Mouse (Mus musculus): ENCODE results near the gene Errfi1. TPM values are rescaled to one million over a fixed set of nuclear protein-coding genes. Genes with fewer than 3 reads are reported as not detected.
"Not testable (repeated sequence)": the region's sequence is repeated elsewhere in the genome, so short reads cannot be mapped to it uniquely, and the experiment has no call there.

Gene Errfi1
- polyA plus RNA-seq, 1 experiment from 2014 or later, result 25.8 TPM

DNA sequence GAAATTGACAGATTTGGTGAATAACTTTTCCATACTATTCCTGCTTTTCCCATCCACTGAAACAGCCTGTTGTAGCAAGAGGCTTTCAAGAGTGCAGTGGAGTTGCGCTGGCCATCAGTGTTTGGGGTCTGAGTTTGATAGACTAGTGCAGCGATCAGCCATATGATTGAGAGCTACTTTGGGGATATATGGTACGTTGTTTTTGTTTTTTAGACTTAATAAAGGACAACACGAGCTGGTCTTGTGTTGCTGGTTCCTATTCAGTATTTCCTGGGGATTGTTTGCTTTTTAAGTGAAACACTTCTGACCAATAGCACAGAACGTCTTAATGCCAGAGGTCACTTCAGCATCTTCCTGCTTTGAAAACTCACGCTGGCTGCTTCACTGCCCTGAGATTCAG is 14.4 kb downstream of the Errfi1 start:
- Histone ChIP-seq H3K9ac (no peak overlapping the region), H3K9me3 (no peaks in the 10 kb centered on the region), H3K4me3 (no peak overlapping the region), H3K4me2 (no peak overlapping the region), H3K27me3 (no peaks in the 10 kb centered on the region), H3K4me1 (peaks cover 61% of the 10 kb centered on the region), H3K27ac (no peak overlapping the region), H3K36me3 (peaks cover 32% of the 10 kb centered on the region)
- ATAC-seq (ENCODE audit: insufficient number of reproducible peaks, insufficient read depth, low FRiP score, low TSS enrichment, low read depth), result no peak
- 78% methylated on average over 6 of the region's 6 CpGs for WGBS

DNA sequence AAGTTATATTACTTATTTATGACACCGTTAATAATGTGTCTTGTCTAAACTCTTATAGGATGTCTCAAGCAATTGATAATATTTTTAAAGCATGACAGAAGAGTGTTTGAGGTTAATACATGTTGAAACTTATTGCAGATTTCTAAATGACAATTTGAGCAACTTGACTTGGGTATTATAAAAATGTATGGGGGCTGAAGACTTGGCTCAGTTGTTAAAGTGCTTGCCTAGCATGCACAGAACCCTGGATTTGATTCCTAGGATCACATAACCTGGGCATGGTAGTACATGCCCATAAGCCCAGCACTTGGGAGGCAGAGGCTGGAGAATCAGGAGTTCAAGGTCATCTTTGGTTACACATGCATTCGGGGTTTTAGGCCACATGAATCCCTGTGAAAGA is 15.1 kb downstream of the Errfi1 start:
- Histone ChIP-seq H3K4me2 (no peak overlapping the region), H3K9me3 (no peaks in the 10 kb centered on the region), H3K36me3 (peaks cover 32% of the 10 kb centered on the region), H3K4me1 (peaks cover 61% of the 10 kb centered on the region), H3K4me3 (no peak overlapping the region), H3K9ac (no peak overlapping the region), H3K27me3 (no peaks in the 10 kb centered on the region), H3K27ac (no peak overlapping the region)
- WGBS, result 67% methylated on average over 2 of the region's 2 CpGs
- no peak for ATAC-seq (ENCODE audit: insufficient number of reproducible peaks, insufficient read depth, low FRiP score, low TSS enrichment, low read depth)

DNA sequence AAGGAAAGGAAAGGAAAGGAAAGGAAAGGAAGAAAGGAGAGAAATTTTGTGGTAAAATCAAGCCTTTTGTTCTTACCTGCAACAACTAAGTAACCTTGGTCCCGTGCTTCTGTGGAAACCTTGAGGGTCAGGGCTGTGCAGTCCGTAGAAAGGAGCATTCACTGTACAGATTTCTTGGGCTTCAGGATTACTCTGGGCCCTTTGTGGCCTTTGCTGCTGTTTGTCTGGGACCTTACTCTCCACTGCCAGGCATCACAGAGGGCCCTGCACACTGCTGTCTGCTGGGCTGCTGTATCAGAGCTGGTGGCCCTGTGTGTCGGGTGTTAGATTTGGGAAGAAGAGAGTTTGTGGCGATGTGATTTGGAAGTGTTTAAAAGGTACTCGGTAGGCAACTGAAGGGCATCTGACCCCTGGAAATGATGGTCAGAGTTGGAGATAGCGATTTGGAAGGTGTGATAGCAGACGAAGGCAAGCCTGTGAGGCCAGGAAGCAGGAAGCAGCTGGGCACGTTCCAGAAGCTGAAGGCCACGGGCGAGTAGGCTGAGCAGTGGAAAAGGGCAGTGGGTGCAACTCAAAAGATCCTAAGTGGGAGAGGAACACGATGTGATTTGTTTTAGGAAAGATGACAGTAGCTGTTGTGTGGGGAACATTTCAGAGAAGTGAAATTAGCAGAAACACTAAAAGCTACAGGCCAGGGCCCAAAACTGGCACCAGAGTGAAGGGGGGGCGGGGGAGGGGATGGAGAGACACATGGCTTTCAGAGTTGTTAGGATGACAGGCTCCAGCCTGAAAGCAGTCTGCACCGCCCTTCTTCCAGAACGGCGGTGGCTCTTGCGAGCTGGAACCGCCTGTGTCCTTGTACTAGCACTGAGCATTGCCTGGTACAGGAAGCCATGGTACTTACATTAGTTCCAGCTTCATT is 15.8 kb downstream of the Errfi1 start:
- Histone ChIP-seq H3K9ac (peak overlapping the region; percentile 40; the same call in 1 of the 2 replicates), H3K4me1 (peaks cover 55% of the 10 kb centered on the region), H3K27ac (peak overlapping the region; percentile 73), H3K36me3 (peaks cover 32% of the 10 kb centered on the region), H3K9me3 (no peaks in the 10 kb centered on the region), H3K4me2 (no peak overlapping the region), H3K27me3 (no peaks in the 10 kb centered on the region), H3K4me3 (no peak overlapping the region)
- 60% methylated on average over 17 of the region's 17 CpGs for WGBS
- no peak for ATAC-seq (ENCODE audit: insufficient number of reproducible peaks, insufficient read depth, low FRiP score, low TSS enrichment, low read depth)

DNA sequence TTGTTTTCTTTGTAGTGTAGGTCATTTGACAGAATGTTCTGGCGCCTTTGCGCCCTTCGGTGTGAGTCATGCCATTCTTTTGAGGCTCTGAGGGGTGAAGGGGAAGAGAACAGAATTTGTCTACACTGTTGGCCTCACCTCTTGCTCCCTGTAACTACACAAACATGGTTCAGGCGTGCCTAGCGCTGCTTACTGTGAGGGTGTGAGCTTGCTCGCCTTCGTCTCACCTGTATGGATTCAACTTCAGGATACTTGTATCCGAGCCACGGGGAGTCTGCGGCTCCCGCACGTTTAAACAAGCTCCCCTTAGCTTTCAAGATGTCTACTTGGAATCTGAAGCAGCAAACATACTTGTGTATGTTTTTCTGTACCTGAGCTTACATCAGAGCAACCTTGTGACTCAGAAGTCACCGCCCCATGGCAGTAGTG is 17.3 kb downstream of the Errfi1 start:
- no peak for ATAC-seq (ENCODE audit: insufficient number of reproducible peaks, insufficient read depth, low FRiP score, low TSS enrichment, low read depth)
- Histone ChIP-seq H3K9ac (no peak overlapping the region), H3K9me3 (no peaks in the 10 kb centered on the region), H3K27me3 (no peaks in the 10 kb centered on the region), H3K36me3 (peaks cover 22% of the 10 kb centered on the region), H3K4me3 (no peak overlapping the region), H3K4me2 (no peak overlapping the region), H3K27ac (peak overlapping the region; percentile 73), H3K4me1 (peaks cover 43% of the 10 kb centered on the region)
- 75% methylated on average over 13 of the region's 13 CpGs for WGBS

DNA sequence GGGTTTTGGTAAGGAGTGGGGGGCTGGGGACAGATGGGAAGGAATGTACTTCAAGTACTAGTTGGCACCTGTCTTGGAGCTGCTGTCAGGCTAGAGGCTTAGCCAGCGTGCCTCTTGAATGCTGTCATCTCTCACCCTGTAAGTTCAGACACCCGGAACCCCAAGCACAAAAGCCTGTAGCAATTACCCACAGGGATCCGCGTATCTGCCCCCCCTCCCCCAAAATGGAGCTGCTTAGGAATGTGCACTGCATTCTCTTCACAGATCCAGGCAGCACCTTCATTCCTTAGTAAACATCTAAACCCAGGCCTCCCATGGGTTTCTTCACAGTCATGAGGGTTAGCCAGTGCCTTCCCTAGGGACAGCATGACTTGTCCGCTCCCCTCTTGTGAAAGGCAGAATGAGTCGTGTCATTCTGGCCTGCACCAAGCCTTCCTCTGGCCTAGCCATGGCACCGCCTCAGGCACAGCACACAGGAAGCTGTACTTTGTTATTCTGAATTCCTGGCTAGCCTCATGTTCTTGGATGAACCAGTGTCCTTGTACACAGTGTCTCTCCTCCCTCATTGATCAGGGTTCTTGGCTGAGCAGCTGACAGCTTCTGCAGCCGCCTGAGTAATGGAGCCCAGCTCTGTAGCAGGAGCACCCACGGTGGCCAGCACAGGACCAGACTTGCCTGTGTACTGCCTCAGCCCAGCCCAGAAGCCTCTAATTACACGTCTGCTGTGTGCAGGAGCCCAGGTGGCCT is 17.8 kb downstream of the Errfi1 start:
- Histone ChIP-seq H3K4me3 (no peak overlapping the region), H3K4me1 (peaks cover 42% of the 10 kb centered on the region), H3K4me2 (peak overlapping the region; percentile 30), H3K27ac (peak overlapping the region; percentile 73), H3K9me3 (no peaks in the 10 kb centered on the region), H3K36me3 (peaks cover 17% of the 10 kb centered on the region), H3K9ac (no peak overlapping the region), H3K27me3 (no peaks in the 10 kb centered on the region)
- ATAC-seq (ENCODE audit: insufficient number of reproducible peaks, insufficient read depth, low FRiP score, low TSS enrichment, low read depth), result peak; percentile 84
- WGBS, result 22% methylated on average over 10 of the region's 10 CpGs

DNA sequence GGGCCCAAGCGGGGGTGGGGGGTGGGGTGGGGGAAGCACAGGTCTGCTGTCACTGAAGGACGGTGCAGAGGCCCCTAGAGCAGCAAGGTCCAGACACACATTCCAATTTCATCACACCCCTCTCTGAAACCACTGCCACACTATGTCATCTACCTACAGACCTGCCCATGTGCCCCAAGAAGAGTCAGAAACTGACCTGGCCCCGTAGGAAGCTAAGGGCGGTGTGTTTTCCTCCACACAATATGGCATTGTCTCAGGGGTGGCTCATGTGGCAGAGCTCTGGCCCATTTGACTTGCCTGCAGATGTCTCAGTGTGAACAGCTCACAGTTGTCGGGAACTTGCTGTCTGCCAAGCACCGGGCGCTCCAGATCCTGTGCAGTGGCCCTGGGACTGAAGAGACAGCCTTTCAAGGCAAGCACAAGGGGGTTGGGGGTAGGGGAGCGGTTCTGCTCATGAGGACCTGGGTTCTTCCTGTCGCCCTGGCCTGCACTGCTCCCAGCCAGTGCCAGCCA is 18.5 kb downstream of the Errfi1 start:
- no peaks in the 10 kb centered on the region for H3K9me3 ChIP-seq
- no peaks in the 10 kb centered on the region for H3K27me3 ChIP-seq
- H3K4me3 ChIP-seq, result no peak overlapping the region
- 0 out of 2 replicates have a peak, but pooled peaks have one; percentile 8 for ATAC-seq (ENCODE audit: insufficient number of reproducible peaks, insufficient read depth, low FRiP score, low TSS enrichment, low read depth)
- peak overlapping the region; percentile 62 for H3K9ac ChIP-seq
- H3K27ac ChIP-seq, result peak overlapping the region; percentile 73
- H3K36me3 ChIP-seq, result peaks cover 10% of the 10 kb centered on the region
- H3K4me2 ChIP-seq, result peak overlapping the region; percentile 30
- peaks cover 42% of the 10 kb centered on the region for H3K4me1 ChIP-seq
- 8% methylated on average over 9 of the region's 9 CpGs for WGBS

DNA sequence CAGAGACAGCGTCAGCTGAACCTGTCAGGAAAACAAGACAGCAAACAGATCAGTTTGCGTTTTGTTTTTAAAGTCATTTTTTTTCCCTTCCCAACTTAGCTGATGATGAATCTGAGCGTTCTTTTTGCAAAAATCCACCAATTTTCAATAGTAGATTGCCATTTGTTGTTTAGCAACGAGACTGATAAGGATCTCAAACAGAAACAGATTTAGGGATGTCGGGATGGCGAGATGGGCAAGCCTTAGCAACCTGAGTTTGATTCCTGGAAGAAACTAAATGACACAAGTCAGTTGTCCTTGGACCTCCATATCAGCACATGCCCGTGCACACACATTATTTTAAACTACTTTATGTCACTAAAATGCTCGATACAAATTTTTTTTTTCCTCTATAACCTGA is 19.0 kb downstream of the Errfi1 start:
- WGBS, result 51% methylated on average over 8 of the region's 8 CpGs
- ATAC-seq (ENCODE audit: insufficient number of reproducible peaks, insufficient read depth, low FRiP score, low TSS enrichment, low read depth), result no peak
- no peak overlapping the region; the same call in 1 of the 2 replicates for H3K9ac ChIP-seq
- peak overlapping the region; percentile 73 for H3K27ac ChIP-seq
- H3K36me3 ChIP-seq, result peaks cover 5% of the 10 kb centered on the region
- H3K27me3 ChIP-seq, result no peaks in the 10 kb centered on the region
- peak overlapping the region; percentile 30 for H3K4me2 ChIP-seq
- H3K4me3 ChIP-seq, result no peak overlapping the region
- H3K9me3 ChIP-seq, result no peaks in the 10 kb centered on the region
- H3K4me1 ChIP-seq, result peaks cover 42% of the 10 kb centered on the region

DNA sequence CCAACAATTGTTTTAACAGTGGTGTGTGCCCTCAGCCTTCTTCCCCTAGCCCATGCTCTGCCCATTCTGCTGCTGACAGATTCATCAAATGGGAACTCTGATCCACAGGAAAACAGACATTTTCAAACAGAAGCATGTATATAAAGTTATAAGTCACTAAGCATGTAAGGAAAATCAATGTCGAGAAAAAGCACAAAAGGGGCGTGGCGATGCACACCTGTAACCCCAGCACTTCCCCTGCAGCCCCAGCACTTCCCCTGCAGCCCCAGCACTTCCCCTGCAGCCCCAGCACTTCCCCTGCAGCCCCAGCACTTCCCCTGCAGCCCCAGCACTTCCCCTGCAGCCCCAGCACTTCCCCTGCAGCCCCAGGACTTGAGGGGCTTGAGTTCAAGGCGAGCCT is 20.7 kb downstream of the Errfi1 start:
- not testable (repeated sequence) for H3K9ac ChIP-seq; H3K36me3 ChIP-seq; H3K27me3 ChIP-seq; H3K4me2 ChIP-seq; H3K27ac ChIP-seq; ATAC-seq (ENCODE audit: insufficient number of reproducible peaks, insufficient read depth, low FRiP score, low TSS enrichment, low read depth); H3K4me3 ChIP-seq
- 64% methylated on average over 4 of the region's 4 CpGs for WGBS
- H3K9me3 ChIP-seq, result peaks cover 15% of the 10 kb centered on the region
- peaks cover 37% of the 10 kb centered on the region for H3K4me1 ChIP-seq

DNA sequence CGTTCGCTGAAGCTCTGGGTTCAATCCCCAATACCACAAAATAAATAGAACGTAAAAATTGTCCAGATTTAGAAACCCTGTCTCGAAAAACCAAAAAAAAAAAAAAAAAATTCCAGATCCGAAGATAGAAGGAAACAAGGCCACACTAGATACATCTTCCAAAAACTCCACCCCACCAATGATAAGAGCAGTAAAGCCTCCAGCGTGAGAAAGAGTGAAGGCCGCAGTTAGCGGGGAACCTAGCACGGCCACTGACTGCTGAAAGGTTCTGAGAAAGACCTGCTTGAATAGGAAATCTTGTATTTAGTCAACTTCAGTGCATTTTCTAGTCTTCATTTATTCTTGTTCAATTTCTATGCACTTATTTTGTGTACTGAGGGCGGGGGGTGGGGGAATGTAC is 21.7 kb downstream of the Errfi1 start:
- Histone ChIP-seq H3K36me3 (peaks cover 3% of the 10 kb centered on the region; the same call in 1 of the 2 replicates), H3K27me3 (no peaks in the 10 kb centered on the region), H3K4me3 (no peak overlapping the region), H3K9me3 (peaks cover 25% of the 10 kb centered on the region), H3K4me2 (no peak overlapping the region), H3K9ac (no peak overlapping the region), H3K4me1 (peaks cover 27% of the 10 kb centered on the region), H3K27ac (no peak overlapping the region)
- ATAC-seq (ENCODE audit: insufficient number of reproducible peaks, insufficient read depth, low FRiP score, low TSS enrichment, low read depth), result no peak
- WGBS, result 80% methylated on average over 10 of the region's 10 CpGs

DNA sequence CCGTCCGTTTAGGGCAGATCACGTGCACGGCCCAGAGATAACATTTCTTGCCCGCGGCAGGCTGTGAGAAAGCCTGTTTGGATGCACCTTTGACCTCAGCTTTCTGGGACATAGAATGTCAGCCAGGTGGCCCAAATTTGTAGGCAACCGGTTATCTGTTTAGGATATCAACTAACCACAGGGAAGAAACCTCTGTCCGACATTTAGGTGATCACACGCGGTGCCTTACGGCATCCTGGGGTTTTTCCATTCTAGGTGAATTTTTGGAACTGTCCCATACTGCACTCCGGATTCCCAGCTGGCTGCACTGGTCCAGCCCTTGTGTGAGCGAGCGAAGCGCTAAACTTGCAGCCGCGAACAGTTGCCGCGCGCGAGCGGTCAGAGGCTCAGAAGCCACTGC is 25.9 kb downstream of the Errfi1 start:
- no peak overlapping the region for H3K4me3 ChIP-seq
- H3K9ac ChIP-seq, result no peak overlapping the region
- ATAC-seq (ENCODE audit: insufficient number of reproducible peaks, insufficient read depth, low FRiP score, low TSS enrichment, low read depth), result no peak
- H3K9me3 ChIP-seq, result peaks cover 29% of the 10 kb centered on the region
- H3K27me3 ChIP-seq, result no peaks in the 10 kb centered on the region
- H3K27ac ChIP-seq, result no peak overlapping the region
- no peak overlapping the region for H3K4me2 ChIP-seq
- peaks cover 3% of the 10 kb centered on the region; the same call in 1 of the 2 replicates for H3K36me3 ChIP-seq
- no peaks in the 10 kb centered on the region for H3K4me1 ChIP-seq
- WGBS, result 95% methylated on average over 22 of the region's 22 CpGs

DNA sequence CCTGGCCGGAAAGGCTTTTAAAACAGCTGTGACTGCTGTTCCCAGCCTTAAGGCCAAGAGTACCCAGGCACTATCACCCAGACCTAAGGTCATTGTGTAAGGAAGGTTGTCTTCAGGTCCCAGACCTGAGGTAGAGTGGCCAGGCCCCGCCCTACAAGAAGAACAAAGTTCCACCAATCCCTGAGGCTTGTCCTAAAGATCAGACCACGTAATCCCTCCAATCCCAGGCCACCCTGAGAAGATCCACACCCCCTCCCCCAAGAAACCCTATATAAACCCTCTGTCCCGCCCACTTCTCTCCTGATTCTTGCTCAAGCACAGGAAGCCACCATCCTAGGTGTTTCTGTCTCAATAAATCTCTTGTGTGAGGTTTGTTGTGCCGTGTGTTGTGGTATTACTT is 26.6 kb downstream of the Errfi1 start:
- no peak for ATAC-seq (ENCODE audit: insufficient number of reproducible peaks, insufficient read depth, low FRiP score, low TSS enrichment, low read depth)

More for the DNA sequence above, 26.6 kb downstream of the Errfi1 start:
- Histone ChIP-seq H3K9me3 (peaks cover 29% of the 10 kb centered on the region), H3K4me3 (no peak overlapping the region), H3K27ac (no peak overlapping the region), H3K27me3 (no peaks in the 10 kb centered on the region), H3K36me3 (peaks cover 3% of the 10 kb centered on the region; the same call in 1 of the 2 replicates), H3K4me1 (no peaks in the 10 kb centered on the region), H3K9ac (no peak overlapping the region), H3K4me2 (no peak overlapping the region)
- 88% methylated on average over 5 of the region's 5 CpGs for whole genome bisulfite sequencing
